Comparison of ENCODE assay signal across 23 mouse cellular contexts in genomic region chr1:127596143-127596542, GRCm38 (mm10).
A peak's percentile ranks its signal among the peaks of the same experiment; 100 is the strongest.
DNase-seq lines count a peak whose midpoint lies in the region; ATAC-seq and TF ChIP-seq lines count a peak whose summit lies in the region.
"Had no signal": no experiment of that assay in that cellular context is flagged by ENCODE, and none has a peak within 500 bp of the region (broad histone marks: within the 10 kb centered on the region; RNA-seq: fewer than 3 reads in every experiment).

No protein-coding gene starts in this region.

- no peak for TF ChIP-seq RAD21 in CH12.LX (IDR thresholded peaks at IDR 0.05; ENCODE audit: low read depth, low read length)

- no peak overlapping the region for H3K9ac ChIP-seq in CH12.LX (ENCODE audit: insufficient read depth, low read depth)
- H3K9ac ChIP-seq in heart, embryonic 12.5 days: no peak overlapping the region
- no peak overlapping the region for H3K9ac ChIP-seq in forebrain, embryonic 12.5 days
- H3K9ac ChIP-seq: embryonic facial prominence, embryonic 13.5 days; hindbrain, embryonic 14.5 days; neural tube, embryonic 12.5 days had no signal

- no peak overlapping the region for H3K27ac ChIP-seq in CH12.LX (ENCODE audit: insufficient read depth, low read depth)
- peak overlapping the region; percentile 82 for H3K27ac ChIP-seq in heart, embryonic 12.5 days (ENCODE audit: poor library complexity, severe bottlenecking)
- H3K27ac ChIP-seq in forebrain, embryonic 12.5 days: no peak overlapping the region
- H3K27ac ChIP-seq: embryonic facial prominence, embryonic 13.5 days; hindbrain, embryonic 14.5 days; left cerebral cortex, adult 2 months; neural tube, embryonic 12.5 days had no signal

- peaks cover 11 to 52% of the 10 kb centered on the region in 2 experiments for H3K4me1 ChIP-seq in CH12.LX (ENCODE audit: control insufficient read depth in 1 of 2, insufficient read depth in 2 of 2)
- H3K4me1 ChIP-seq in heart, embryonic 12.5 days (replicated peaks): peaks cover 21% of the 10 kb centered on the region
- no peaks in the 10 kb centered on the region; the same call in 1 of the 2 replicates for H3K4me1 ChIP-seq in forebrain, embryonic 12.5 days
- H3K4me1 ChIP-seq: embryonic facial prominence, embryonic 13.5 days; neural tube, embryonic 12.5 days had no signal

- no peak for ATAC-seq in heart, embryonic 12.5 days (ENCODE audit: insufficient number of reproducible peaks, low FRiP score)
- peak; percentile 51; the same call in 1 of the 2 replicates for ATAC-seq in neutrophil, adult 5-6 weeks (ENCODE audit: extremely low read depth, insufficient number of reproducible peaks, low FRiP score, poor library complexity, severe bottlenecking)
- ATAC-seq in forebrain, embryonic 12.5 days (ENCODE audit: low FRiP score): no peak
- ATAC-seq: forebrain, embryonic 16.5 days had no signal

- no peaks in the 10 kb centered on the region for H3K79me2 ChIP-seq in CH12.LX (replicated peaks; ENCODE audit: control insufficient read depth, extremely low read depth, insufficient read depth, poor library complexity, severe bottlenecking)

- 48% methylated on average over 4 of the region's 4 CpGs for WGBS in heart, embryonic 12.5 days
- 96% methylated on average over 4 of the region's 4 CpGs for WGBS in forebrain, embryonic 12.5 days

- TF ChIP-seq EP300 in CH12.LX (IDR thresholded peaks at IDR 0.05; ENCODE audit: low read length): no peak

- DNase-seq in heart, adult 8-10 months (ENCODE audit: low spot score): peak; percentile 16
- DNase-seq in heart, postnatal 14 days: no peak
- peak; percentile 58 for DNase-seq in CH12.LX (ENCODE audit: extremely low read depth)
- no peak for DNase-seq in cerebellum, postnatal 10 days
- DNase-seq: adrenal gland, adult 2 months; cerebellum, adult 9-11 months; kidney, adult 8-10 months; kidney, postnatal 36 days; layer of hippocampus, adult 9-11 months; left cerebral cortex, postnatal 4 days; liver; lung, postnatal 14 days; right cerebral cortex, adult 18-20 months; thymus, postnatal 4 days had no signal

- H3K9me3 ChIP-seq in CH12.LX (replicated peaks; ENCODE audit: low read length): no peaks in the 10 kb centered on the region
- no peaks in the 10 kb centered on the region for H3K9me3 ChIP-seq in heart, embryonic 12.5 days (replicated peaks)
- H3K9me3 ChIP-seq in forebrain, embryonic 12.5 days: no peaks in the 10 kb centered on the region
- H3K9me3 ChIP-seq: embryonic facial prominence, embryonic 13.5 days; megakaryocyte, embryonic 14.5 days; neural tube, embryonic 12.5 days had no signal

- in situ Hi-C loops in CH12.LX (cut with MboI; ENCODE audit: low pct_ligation_motif_present, low pct_unique_long_range_greater_than_20kb, low sequenced_read_pairs): no loop called here

- no peaks in the 10 kb centered on the region for H3K27me3 ChIP-seq in CH12.LX (replicated peaks)
- H3K27me3 ChIP-seq in heart, embryonic 12.5 days (replicated peaks): no peaks in the 10 kb centered on the region
- no peaks in the 10 kb centered on the region for H3K27me3 ChIP-seq in forebrain, embryonic 12.5 days
- H3K27me3 ChIP-seq: embryonic facial prominence, embryonic 13.5 days; megakaryocyte, embryonic 14.5 days; neural tube, embryonic 12.5 days had no signal

- no peak overlapping the region for H3K4me3 ChIP-seq in CH12.LX (replicated peaks in 1 of 3; ENCODE audit: low read depth in 2 of 3, low read length in 2 of 3, poor library complexity in 1 of 3)
- H3K4me3 ChIP-seq in heart, embryonic 12.5 days: no peak overlapping the region
- H3K4me3 ChIP-seq in forebrain, embryonic 12.5 days (replicated peaks): no peak overlapping the region
- H3K4me3 ChIP-seq: embryonic facial prominence, embryonic 13.5 days; left cerebral cortex, adult 2 months; megakaryocyte, embryonic 14.5 days; neural tube, embryonic 12.5 days had no signal

- H3K4me2 ChIP-seq in CH12.LX (ENCODE audit: insufficient read depth, low read depth, poor library complexity, severe bottlenecking): no peak overlapping the region
- H3K4me2 ChIP-seq in heart, embryonic 12.5 days: no peak overlapping the region
- no peak overlapping the region for H3K4me2 ChIP-seq in forebrain, embryonic 12.5 days
- H3K4me2 ChIP-seq: embryonic facial prominence, embryonic 13.5 days; hindbrain, embryonic 14.5 days; neural tube, embryonic 12.5 days had no signal

- no peak for TF ChIP-seq CTCF in CH12.LX (conservative IDR thresholded peaks at IDR 0.05 in 1 of 2, IDR thresholded peaks at IDR 0.05 in 1 of 2; ENCODE audit: low read depth in 2 of 2, low read length in 2 of 2)

- H3K36me3 ChIP-seq in CH12.LX (replicated peaks in 1 of 2; ENCODE audit: control insufficient read depth in 1 of 2, insufficient read depth in 1 of 2, low read length in 1 of 2): peaks cover 0 to 2% of the 10 kb centered on the region in 2 experiments
- H3K36me3 ChIP-seq in heart, embryonic 12.5 days: no peaks in the 10 kb centered on the region
- 0 out of 2 replicates have a peak, but pooled peaks cover 3% of the 10 kb centered on the region for H3K36me3 ChIP-seq in forebrain, embryonic 12.5 days (replicated peaks)
- H3K36me3 ChIP-seq: embryonic facial prominence, embryonic 13.5 days; neural tube, embryonic 12.5 days had no signal

- intact Hi-C loops in heart, postnatal 14 days (cut with DNase I): no loop called here

- dilution Hi-C loops in CH12.LX (cut with MboI; ENCODE audit: extremely low pct_ligation_motif_present, extremely low pct_unique_long_range_greater_than_20kb, low sequenced_read_pairs): no loop called here

- TF ChIP-seq POLR2A in CH12.LX (IDR thresholded peaks at IDR 0.05; ENCODE audit: low read depth, low read length): no peak

TF ChIP-seq in CH12.LX, 34 proteins besides CTCF, POLR2A, EP300 and RAD21:
- peak; percentile 77 for TF ChIP-seq ZNF384 (IDR thresholded peaks at IDR 0.05; ENCODE audit: low read depth, low read length)
- TF ChIP-seq UBTF (IDR thresholded peaks at IDR 0.05; ENCODE audit: low read depth, low read length): no peak
- TF ChIP-seq IRF4 (IDR thresholded peaks at IDR 0.05; ENCODE audit: low read depth, low read length): no peak
- no peak for TF ChIP-seq JUN (IDR thresholded peaks at IDR 0.05; ENCODE audit: insufficient read depth, low read depth, low read length)
- no peak for TF ChIP-seq MXI1 (IDR thresholded peaks at IDR 0.05; ENCODE audit: low read depth, low read length)
- no peak for TF ChIP-seq TBP (conservative IDR thresholded peaks at IDR 0.05; ENCODE audit: low read depth, low read length)
- 0 out of 2 replicates have a peak, but pooled peaks have one; percentile 16 for TF ChIP-seq BHLHE40 (IDR thresholded peaks at IDR 0.05; ENCODE audit: low read depth, low read length)
- TF ChIP-seq MAZ (IDR thresholded peaks at IDR 0.05; ENCODE audit: low read depth, low read length): no peak
- no peak for TF ChIP-seq TCF12 (IDR thresholded peaks at IDR 0.05; ENCODE audit: low read depth, low read length)
- TF ChIP-seq MEF2A (IDR thresholded peaks at IDR 0.05; ENCODE audit: borderline replicate concordance, low read depth, low read length): peak; percentile 94

Comparison
In these comparisons a context has a peak if more than half of its experiments do, and no peak if none do; other contexts are left out.
1. DNase-seq: peak in heart, adult 8-10 months (single experiment) and CH12.LX (single experiment); none in heart, postnatal 14 days (0 of 2) and cerebellum, postnatal 10 days (0 of 2).